Mouse (Mus musculus) layer of hippocampus, adult 9-10 months (tissue): ENCODE results near the gene Garnl3.

Experiments used
- DNase-seq: peaks from one replicate; pipeline ENCODE4 v3.0.0; 2022; ENCODE audit warnings: low spot score

The Garnl3 gene

GRCm38 (mm10) chr2:33131500-33132092, at the start of gene Garnl3:
TSS of gene Garnl3 (minus strand) at chr2:33131654.
- peak; percentile 44 for DNase-seq

- DNase-seq = no peak
Measured at GRCm38 (mm10) chr2:33179930-33180630, 48.6 kb upstream of the Garnl3 start.

- no peak for DNase-seq
Measured at GRCm38 (mm10) chr2:33179171-33179929, 47.9 kb upstream of the Garnl3 start.

GRCm38 (mm10) chr2:33178243-33178932, 46.9 kb upstream of the Garnl3 start:
- no peak for DNase-seq

- no peak for DNase-seq
Measured at GRCm38 (mm10) chr2:33177443-33178242, 46.2 kb upstream of the Garnl3 start.

- no peak for DNase-seq
Measured at GRCm38 (mm10) chr2:33176921-33177320, 45.5 kb upstream of the Garnl3 start.

GRCm38 (mm10) chr2:33176516-33176915, 45.1 kb upstream of the Garnl3 start:
- no peak for DNase-seq

- DNase-seq = no peak
Measured at GRCm38 (mm10) chr2:33173686-33174085, 42.2 kb upstream of the Garnl3 start.

- no peak for DNase-seq
Measured at GRCm38 (mm10) chr2:33173126-33173525, 41.7 kb upstream of the Garnl3 start.

GRCm38 (mm10) chr2:33170777-33171565, 39.5 kb upstream of the Garnl3 start:
- DNase-seq = no peak

GRCm38 (mm10) chr2:33169445-33169844, 38.0 kb upstream of the Garnl3 start:
- DNase-seq = no peak

- DNase-seq = no peak
Measured at GRCm38 (mm10) chr2:33167060-33167459, 35.6 kb upstream of the Garnl3 start.

GRCm38 (mm10) chr2:33165710-33166374, 34.4 kb upstream of the Garnl3 start:
- DNase-seq = no peak

GRCm38 (mm10) chr2:33165229-33165628, 33.8 kb upstream of the Garnl3 start:
- no peak for DNase-seq

- no peak for DNase-seq
Measured at GRCm38 (mm10) chr2:33164646-33165045, 33.2 kb upstream of the Garnl3 start.

- no peak for DNase-seq
Measured at GRCm38 (mm10) chr2:33162126-33162525, 30.7 kb upstream of the Garnl3 start.

- DNase-seq = no peak
Measured at GRCm38 (mm10) chr2:33160326-33160973, 29.0 kb upstream of the Garnl3 start.

GRCm38 (mm10) chr2:33159593-33159992, 28.1 kb upstream of the Garnl3 start:
- no peak for DNase-seq

- no peak for DNase-seq
Measured at GRCm38 (mm10) chr2:33158895-33159294, 27.4 kb upstream of the Garnl3 start.

GRCm38 (mm10) chr2:33156283-33156781, 24.9 kb upstream of the Garnl3 start:
- no peak for DNase-seq
